Mouse (Mus musculus): ENCODE results near the gene Hecw2.

Gene Hecw2

DNA sequence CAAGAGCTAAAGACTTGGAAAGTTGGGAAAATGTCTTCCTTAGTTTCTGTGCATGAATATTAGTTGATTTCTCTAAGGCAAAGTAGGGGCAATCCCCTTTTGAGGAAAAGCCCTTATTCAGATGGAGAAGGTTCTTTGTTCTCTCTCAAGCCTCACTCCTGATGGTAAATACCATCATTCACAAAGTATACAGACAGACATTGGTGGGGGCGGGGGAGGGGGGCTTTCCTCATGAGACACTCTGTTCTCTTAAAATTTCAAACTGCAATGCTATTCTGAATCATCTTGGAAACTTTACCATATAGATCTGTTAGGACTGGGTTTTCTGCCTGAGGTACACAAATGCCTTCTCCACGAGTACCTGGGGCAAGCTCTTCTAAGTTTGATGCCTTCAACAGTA is 355.6 kb downstream of the Hecw2 start:
- no peak for DNase-seq (ENCODE audit: low read depth in 1 of 2, low spot score in 2 of 2)

GRCm38 (mm10) chr1:53838182-53838859 is 356.6 kb downstream of the Hecw2 start:
- no peak for DNase-seq (ENCODE audit: low read depth in 1 of 2, low spot score in 2 of 2)

DNA sequence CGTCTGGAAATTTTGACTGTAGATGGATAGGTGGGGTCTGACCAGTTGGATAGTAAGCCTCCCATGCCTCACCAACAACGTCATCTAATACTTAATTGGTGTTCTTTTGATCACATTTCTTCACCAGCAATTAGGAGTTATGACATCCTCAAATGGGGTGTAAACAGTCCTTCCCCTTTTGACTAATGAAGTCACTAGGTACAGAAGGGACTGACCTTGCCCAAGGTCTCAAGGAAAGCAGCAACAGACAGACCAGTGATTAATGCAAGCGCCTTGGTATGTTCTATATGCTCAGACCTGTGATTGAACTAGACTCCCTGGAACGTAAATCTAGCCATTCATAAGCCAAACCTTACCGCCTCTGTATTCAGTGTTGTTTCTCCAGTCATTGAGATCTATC is 364.7 kb downstream of the Hecw2 start:
- no peak for DNase-seq (ENCODE audit: low read depth in 1 of 2, low spot score in 2 of 2)

GRCm38 (mm10) chr1:53829089-53829488 is 365.9 kb downstream of the Hecw2 start:
- DNase-seq (ENCODE audit: low read depth in 1 of 2, low spot score in 2 of 2) = no peak

GRCm38 (mm10) chr1:53824446-53825337 is 370.3 kb downstream of the Hecw2 start:
- DNase-seq (ENCODE audit: low read depth in 1 of 2, low spot score in 2 of 2) = peak in 1 of 2 experiments; percentile 29

- DNase-seq (ENCODE audit: low read depth in 1 of 2, low spot score in 2 of 2) = peak; percentile 47 to 62
Observed at GRCm38 (mm10) chr1:53823687-53824445, 371.1 kb downstream of the Hecw2 start.

DNA sequence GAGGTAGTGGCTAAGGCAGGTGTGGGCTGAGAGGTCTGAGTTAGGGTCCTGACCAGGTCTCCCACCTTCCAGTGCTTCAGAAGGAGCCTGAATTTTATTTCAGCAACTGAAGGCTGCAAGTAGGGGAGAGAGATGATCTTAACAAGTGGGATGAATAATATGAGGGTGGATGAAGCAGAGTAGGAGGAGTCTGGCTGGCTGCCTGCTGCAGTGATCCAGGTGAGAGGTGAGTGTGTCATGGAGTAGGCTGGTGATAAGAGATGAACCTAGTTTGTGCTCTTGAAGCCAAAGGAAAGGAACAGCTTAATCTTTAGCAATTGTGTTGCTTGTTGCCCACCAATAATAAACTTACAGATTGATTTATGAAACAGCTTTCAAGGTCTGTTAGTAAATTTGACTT is 373.0 kb downstream of the Hecw2 start:
- no peak for DNase-seq (ENCODE audit: low read depth in 1 of 2, low spot score in 2 of 2)

DNA sequence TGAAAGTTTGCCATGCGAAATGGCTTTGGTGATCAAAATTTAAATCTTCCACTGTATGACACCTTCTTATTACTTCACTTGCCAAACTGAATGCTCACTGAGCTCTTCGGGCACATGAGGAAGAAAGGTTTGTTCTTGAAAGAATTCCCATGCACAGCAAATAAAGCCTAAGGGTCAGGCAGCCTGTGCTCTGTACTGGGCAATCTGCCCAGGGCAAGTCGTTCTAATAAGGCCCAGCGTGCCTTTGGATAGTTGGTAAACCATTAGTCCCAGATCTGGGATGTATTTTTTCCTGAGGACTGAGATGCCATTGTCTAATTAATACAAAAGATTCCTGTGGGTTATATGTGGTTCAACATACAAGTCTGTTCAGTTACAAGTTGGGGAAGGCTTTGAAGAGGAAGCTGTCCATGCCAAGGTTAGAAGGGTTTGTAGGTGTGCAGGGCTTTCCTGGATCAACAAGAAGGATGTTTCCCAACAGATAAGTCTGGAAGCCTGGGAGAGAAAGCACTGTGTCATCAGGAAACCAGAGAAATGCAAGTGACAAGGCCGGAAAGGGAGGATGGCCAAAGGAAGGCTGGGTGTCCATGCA is 374.8 kb downstream of the Hecw2 start:
- DNase-seq (ENCODE audit: low read depth in 1 of 2, low spot score in 2 of 2) = no peak

DNA sequence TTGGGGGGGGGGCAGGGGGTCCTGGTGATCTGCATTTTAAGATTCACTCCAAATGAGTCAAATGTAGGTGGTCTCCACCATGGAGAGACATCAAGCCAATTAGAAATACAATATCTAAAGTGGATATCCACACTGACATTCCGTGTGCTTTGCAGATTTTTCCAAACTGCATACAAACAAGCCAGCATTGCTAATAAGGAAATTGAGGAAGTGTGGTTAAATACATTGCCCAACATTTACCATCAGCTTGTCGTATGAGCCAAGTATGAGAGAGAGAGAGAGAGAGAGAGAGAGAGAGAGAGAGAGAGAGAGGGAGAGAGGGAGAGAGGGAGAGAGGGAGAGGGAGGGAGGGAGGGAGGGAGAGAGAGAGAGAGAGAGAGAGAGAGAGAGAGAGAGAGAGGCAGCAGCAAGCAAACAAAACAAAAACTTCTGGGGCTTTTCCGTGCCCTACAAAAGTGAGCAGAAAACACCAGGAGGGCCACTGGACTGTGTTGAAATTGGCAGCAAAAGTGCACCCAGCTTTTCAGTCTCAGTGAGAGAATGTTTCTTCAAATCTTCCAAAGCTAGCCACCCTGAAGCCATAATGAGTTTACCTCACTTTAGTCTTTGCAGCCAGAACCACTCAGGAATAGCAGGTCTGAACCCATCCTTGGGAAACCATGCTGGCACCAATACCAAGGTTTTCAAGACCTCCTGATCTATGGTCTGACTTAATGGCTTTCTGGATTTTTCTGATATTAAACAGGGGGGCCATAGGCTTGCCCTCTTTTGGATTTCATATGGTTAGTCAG is 376.7 kb downstream of the Hecw2 start:
- DNase-seq (ENCODE audit: low read depth in 1 of 2, low spot score in 2 of 2) = no peak

DNA sequence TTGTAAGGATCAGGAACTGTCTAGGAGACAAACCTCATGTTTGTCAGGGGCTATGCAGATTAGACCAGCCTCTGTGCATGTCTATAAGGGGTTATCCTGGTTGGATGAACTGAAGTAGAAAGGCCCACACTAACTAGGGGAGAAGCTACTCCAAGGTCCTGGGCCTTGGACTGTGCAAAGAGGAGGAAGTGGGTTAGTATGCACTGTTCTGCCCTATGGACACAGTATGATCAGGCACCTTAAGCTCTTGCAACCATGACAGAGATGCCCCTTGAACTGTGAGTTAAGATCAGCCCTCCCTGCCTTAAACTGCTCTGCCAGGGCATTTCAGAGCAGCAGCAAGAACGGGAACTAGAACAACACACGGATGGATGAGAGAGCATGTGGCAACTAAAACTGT is 378.6 kb downstream of the Hecw2 start:
- no peak for DNase-seq (ENCODE audit: low read depth in 1 of 2, low spot score in 2 of 2)

GRCm38 (mm10) chr1:53814077-53814705 is 380.8 kb downstream of the Hecw2 start:
- no peak for DNase-seq (ENCODE audit: low read depth in 1 of 2, low spot score in 2 of 2)

DNA sequence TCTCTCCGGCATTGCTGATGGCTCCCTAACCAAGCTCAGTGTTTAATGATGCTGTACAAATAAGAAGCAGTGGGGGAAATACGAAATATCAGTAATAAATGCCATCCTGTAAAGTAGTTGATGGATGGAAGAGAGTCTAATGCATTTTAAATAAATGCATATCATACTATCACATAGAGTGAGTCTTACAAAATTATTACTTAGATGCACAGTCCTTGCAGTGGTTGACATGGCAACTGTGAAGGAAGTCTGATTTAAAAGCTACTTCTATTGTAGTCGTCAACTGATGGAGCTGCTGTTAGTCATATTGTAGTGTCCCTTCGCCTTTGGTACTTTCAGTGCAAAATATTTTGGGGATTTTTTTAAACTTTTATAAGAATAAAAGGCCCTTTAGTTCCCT is 383.0 kb downstream of the Hecw2 start:
- no peak for DNase-seq (ENCODE audit: low read depth in 1 of 2, low spot score in 2 of 2)

DNA sequence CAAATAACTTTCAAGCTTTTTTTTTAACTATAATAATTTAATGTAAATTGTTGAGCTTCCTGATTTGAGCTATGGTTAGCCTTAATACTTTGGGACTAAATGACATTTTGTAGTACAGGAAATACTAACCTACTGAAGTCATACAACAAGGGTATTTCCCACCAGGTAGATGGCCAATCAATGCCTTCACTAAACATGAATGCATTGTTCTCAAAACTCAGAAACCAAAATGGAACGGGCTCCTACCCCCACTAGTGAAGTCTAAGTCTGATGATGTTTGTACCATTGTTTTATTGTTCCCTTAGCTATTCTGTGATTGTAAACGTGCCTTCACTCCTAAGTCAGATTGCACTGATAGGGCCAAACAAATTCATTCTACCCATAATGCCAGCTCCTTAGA is 386.7 kb downstream of the Hecw2 start:
- no peak for DNase-seq (ENCODE audit: low read depth in 1 of 2, low spot score in 2 of 2)

- no peak for DNase-seq (ENCODE audit: low read depth in 1 of 2, low spot score in 2 of 2)
Observed at GRCm38 (mm10) chr1:53797811-53798210, 397.2 kb downstream of the Hecw2 start.

GRCm38 (mm10) chr1:53797074-53797473 is 397.9 kb downstream of the Hecw2 start:
- no peak for DNase-seq (ENCODE audit: low read depth in 1 of 2, low spot score in 2 of 2)

- no peak for DNase-seq (ENCODE audit: low read depth in 1 of 2, low spot score in 2 of 2)
Observed at GRCm38 (mm10) chr1:53796271-53796670, 398.7 kb downstream of the Hecw2 start.

GRCm38 (mm10) chr1:53795591-53795990 is 399.4 kb downstream of the Hecw2 start:
- DNase-seq (ENCODE audit: low read depth in 1 of 2, low spot score in 2 of 2) = no peak

- no peak for DNase-seq (ENCODE audit: low read depth in 1 of 2, low spot score in 2 of 2)
Observed at GRCm38 (mm10) chr1:53795081-53795480, 399.9 kb downstream of the Hecw2 start.

DNA sequence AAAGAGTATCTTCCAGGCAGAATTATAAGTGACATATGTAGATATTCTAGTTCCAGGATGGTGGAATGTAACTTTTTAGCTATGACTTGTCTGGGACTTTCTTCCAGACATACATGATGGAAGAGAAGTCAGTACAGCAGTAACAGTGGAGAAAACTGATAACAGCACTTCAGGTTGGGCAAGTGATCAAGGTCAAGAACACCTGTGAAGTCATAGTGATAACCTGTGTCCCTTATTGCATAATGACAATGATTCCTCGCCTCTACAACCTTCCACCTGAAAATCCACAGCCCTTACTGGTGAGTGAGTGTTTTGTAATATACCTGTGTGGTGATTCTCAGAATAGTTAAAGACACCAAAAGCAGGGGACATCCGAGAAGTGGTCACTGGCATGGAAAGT is 400.7 kb downstream of the Hecw2 start:
- no peak for DNase-seq (ENCODE audit: low read depth in 1 of 2, low spot score in 2 of 2)

- DNase-seq (ENCODE audit: low read depth in 1 of 2, low spot score in 2 of 2) = peak in 1 of 2 experiments; percentile 32
Observed at GRCm38 (mm10) chr1:53791343-53791742, 403.6 kb downstream of the Hecw2 start.
